Mouse (Mus musculus) hindbrain, embryonic 14.5 days (tissue): Measurements from ENCODE around the gene Gm9376. TPM values are rescaled to one million over a fixed set of nuclear protein-coding genes. Genes with fewer than 3 reads are reported as not detected.

Source experiments
- ATAC-seq: fragments of 200-750 bp; cut with Nextera tagmentation; 2 replicates; pipeline ENCODE4 v1.8.0; 2017; ENCODE audit warnings: moderate number of reproducible peaks, mild to moderate bottlenecking, moderate TSS enrichment, moderate library complexity; ENCODE audit not compliant: low FRiP score
- DNase-seq: peaks from one replicate; pipeline ENCODE4 v3.0.0-alpha.2; 2015; ENCODE audit warnings: low spot score
- H3K27ac ChIP-seq: fragments of 300-500 bp; sonication (generic); 2 replicates; pipeline ENCODE4 v1.5.1; 2014; ENCODE audit warnings: mild to moderate bottlenecking, moderate library complexity
- H3K27me3 ChIP-seq: fragments of 300-500 bp; sonication (generic); 2 replicates; pipeline ENCODE4 v1.6.1; 2014; ENCODE audit warnings: mild to moderate bottlenecking, low read length, mixed read lengths; ENCODE audit not compliant: control insufficient read depth, insufficient read depth
- H3K36me3 ChIP-seq: fragments of 300-500 bp; sonication (generic); replicated peaks from 2 replicates; pipeline ENCODE4 v1.6.1; 2014; ENCODE audit not compliant: control insufficient read depth, insufficient read depth
- H3K4me1 ChIP-seq: fragments of 300-500 bp; sonication (generic); replicated peaks from 2 replicates; pipeline ENCODE4 v1.6.1; 2014; ENCODE audit warnings: antibody characterized with exemption, low read length, mixed read lengths; ENCODE audit not compliant: control insufficient read depth, insufficient read depth
- H3K4me2 ChIP-seq: fragments of 300-500 bp; sonication (generic); replicated peaks from 2 replicates; pipeline ENCODE4 v1.6.1; 2014; ENCODE audit warnings: mild to moderate bottlenecking, moderate library complexity
- H3K4me3 ChIP-seq: fragments of 300-500 bp; sonication (generic); replicated peaks from 2 replicates; pipeline ENCODE4 v1.5.1; 2014; ENCODE audit warnings: mild to moderate bottlenecking, low read length
- H3K9ac ChIP-seq: fragments of 300-500 bp; sonication (generic); 2 replicates; pipeline ENCODE4 v1.6.1; 2014
- H3K9me3 ChIP-seq: fragments of 300-500 bp; sonication (generic); 2 replicates; pipeline ENCODE4 v1.6.1; 2016; ENCODE audit warnings: low read length; ENCODE audit not compliant: control insufficient read depth
- WGBS: fragments of 180-500 bp; shearing (Covaris S2); extraction: QIAGEN DNeasy Blood & Tissue Kit; methylation state at CpG from one replicate; pipeline ENCODE4 v1.1.7; 2014; 5-methylcytosine and 5-hydroxymethylcytosine counted together
- polyA plus RNA-seq: library from polyadenylated mRNA; unstranded; fragments of >200 nt; fragmentation: Nextera tagmentation; extraction: Ambion mirVana; gene quantifications from 2 replicates; pipeline ENCODE4 v1.2.1, GENCODE M21; 2014

The Gm9376 gene
- polyA plus RNA-seq, 1 experiment from 2014 or later = not detected

- Histone ChIP-seq H3K36me3 (no peaks in the 10 kb centered on the region), H3K9ac (peak overlapping the region; percentile 64), H3K4me1 (peaks cover 21% of the 10 kb centered on the region; the same call in 1 of the 2 replicates), H3K9me3 (no peaks in the 10 kb centered on the region), H3K4me3 (peak overlapping the region; percentile 54), H3K27ac (peak overlapping the region; percentile 75), H3K4me2 (peak overlapping the region; percentile 88), H3K27me3 (peaks cover 75% of the 10 kb centered on the region)
- DNase-seq = no peak
- no peak for ATAC-seq
- WGBS = under 1% methylated on average over 62 of the region's 62 CpGs
Observed at GRCm38 (mm10) chr14:118235361-118235972, 31.3 kb upstream of the Gm9376 start.

GRCm38 (mm10) chr14:118235973-118236885 is 30.5 kb upstream of the Gm9376 start:
- Histone ChIP-seq H3K9ac (peak overlapping the region; percentile 64), H3K4me2 (peak overlapping the region; percentile 88), H3K27ac (peak overlapping the region; percentile 75), H3K4me1 (peaks cover 21% of the 10 kb centered on the region; the same call in 1 of the 2 replicates), H3K36me3 (no peaks in the 10 kb centered on the region), H3K4me3 (peak overlapping the region; percentile 54), H3K27me3 (peaks cover 67% of the 10 kb centered on the region), H3K9me3 (no peaks in the 10 kb centered on the region)
- ATAC-seq (peak; percentile 53), DNase-seq (no peak)
- under 1% methylated on average over 72 of the region's 73 CpGs for WGBS

- WGBS = 0% methylated on average over 33 of the region's 34 CpGs
- Histone ChIP-seq H3K36me3 (no peaks in the 10 kb centered on the region), H3K4me1 (peaks cover 21% of the 10 kb centered on the region; the same call in 1 of the 2 replicates), H3K27me3 (peaks cover 61% of the 10 kb centered on the region), H3K27ac (peak within 1 kb of the TSS; percentile 75), H3K4me2 (peak within 1 kb of the TSS; percentile 88), H3K9ac (peak within 1 kb of the TSS; percentile 64), H3K9me3 (no peaks in the 10 kb centered on the region), H3K4me3 (peak within 1 kb of the TSS; percentile 54)
- DNase-seq (peak; percentile 51), ATAC-seq (peak; percentile 85)
Observed at GRCm38 (mm10) chr14:118236886-118237289, 29.9 kb upstream of the Gm9376 start, which contains the start of gene Sox21. Gene Sox21, minus strand, starts transcription at chr14:118237030.

GRCm38 (mm10) chr14:118237786-118238185 is 29.0 kb upstream of the Gm9376 start:
- Histone ChIP-seq H3K4me1 (peaks cover 21% of the 10 kb centered on the region; the same call in 1 of the 2 replicates), H3K9me3 (peaks cover 3% of the 10 kb centered on the region), H3K27me3 (peaks cover 52% of the 10 kb centered on the region), H3K36me3 (no peaks in the 10 kb centered on the region), H3K4me2 (peak overlapping the region; percentile 88), H3K27ac (no peak overlapping the region), H3K4me3 (peak overlapping the region; percentile 54), H3K9ac (no peak overlapping the region)
- DNase-seq (peak; percentile 47), ATAC-seq (no peak)
- WGBS = 6% methylated on average over 6 of the region's 6 CpGs

GRCm38 (mm10) chr14:118239351-118239750 is 27.4 kb upstream of the Gm9376 start:
- Histone ChIP-seq H3K4me3 (no peak overlapping the region), H3K36me3 (no peaks in the 10 kb centered on the region), H3K9me3 (peaks cover 19% of the 10 kb centered on the region), H3K27me3 (peaks cover 42% of the 10 kb centered on the region), H3K4me1 (peaks cover 21% of the 10 kb centered on the region; the same call in 1 of the 2 replicates), H3K9ac (no peak overlapping the region), H3K27ac (no peak overlapping the region), H3K4me2 (no peak overlapping the region)
- 14% methylated on average over 8 of the region's 8 CpGs for WGBS
- ATAC-seq (no peak), DNase-seq (no peak)

- peaks cover 32% of the 10 kb centered on the region for H3K27me3 ChIP-seq
- no peak overlapping the region for H3K27ac ChIP-seq
- H3K36me3 ChIP-seq = no peaks in the 10 kb centered on the region
- 93% methylated on average over 2 of the region's 2 CpGs for WGBS
- DNase-seq (no peak), ATAC-seq (no peak)
- no peak overlapping the region for H3K4me3 ChIP-seq
- H3K9ac ChIP-seq = no peak overlapping the region
- H3K4me2 ChIP-seq = no peak overlapping the region
- H3K4me1 ChIP-seq = peaks cover 6% of the 10 kb centered on the region; the same call in 1 of the 2 replicates
- H3K9me3 ChIP-seq = peaks cover 26% of the 10 kb centered on the region
Observed at GRCm38 (mm10) chr14:118241416-118241815, 25.3 kb upstream of the Gm9376 start.

- Histone ChIP-seq H3K9ac (no peak overlapping the region), H3K4me3 (no peak overlapping the region), H3K36me3 (no peaks in the 10 kb centered on the region), H3K4me1 (no peaks in the 10 kb centered on the region), H3K4me2 (no peak overlapping the region), H3K9me3 (no peaks in the 10 kb centered on the region), H3K27me3 (no peaks in the 10 kb centered on the region), H3K27ac (no peak overlapping the region)
- ATAC-seq (no peak), DNase-seq (no peak)
- 90% methylated on average over 6 of the region's 6 CpGs for WGBS
Observed at GRCm38 (mm10) chr14:118253381-118253780, 13.4 kb upstream of the Gm9376 start.

GRCm38 (mm10) chr14:118268849-118269248 is 2.1 kb downstream of the Gm9376 start:
- H3K9ac ChIP-seq = no peak overlapping the region
- DNase-seq (no peak), ATAC-seq (no peak)
- H3K9me3 ChIP-seq = no peaks in the 10 kb centered on the region
- H3K4me1 ChIP-seq = no peaks in the 10 kb centered on the region
- H3K27me3 ChIP-seq = no peaks in the 10 kb centered on the region
- no peaks in the 10 kb centered on the region for H3K36me3 ChIP-seq
- H3K27ac ChIP-seq = no peak overlapping the region
- WGBS = 88% methylated on average over 4 of the region's 4 CpGs
- no peak overlapping the region for H3K4me2 ChIP-seq
- no peak overlapping the region for H3K4me3 ChIP-seq
